Mouse (Mus musculus): ENCODE results near the gene Ly6g5b.

- TF ChIP-seq MAX (IDR thresholded peaks at IDR 0.05) (no peak), CTCF (IDR thresholded peaks at IDR 0.05; ENCODE audit: control insufficient read depth, insufficient read depth, insufficient read length) (no peak), USF1 (IDR thresholded peaks at IDR 0.05; ENCODE audit: low read depth) (no peak), FOSL1 (IDR thresholded peaks at IDR 0.05; ENCODE audit: insufficient read depth, low read length, poor library complexity, severe bottlenecking) (no peak), MYOD1 (IDR thresholded peaks at IDR 0.05; ENCODE audit: control insufficient read depth, insufficient read length, low read depth) (no peak), CEBPB (IDR thresholded peaks at IDR 0.05; ENCODE audit: low read depth) (no peak), MYOG (IDR thresholded peaks at IDR 0.05; ENCODE audit: control insufficient read depth, extremely low read depth, insufficient read length) (no peak)
These were observed 16.4 kb upstream of the Ly6g5b start, which contains the start of gene Apom for GRCm38 (mm10) chr17:35131500-35132173.

Measured in C2C12 (cell line).